Mouse (Mus musculus): ENCODE measurements around the gene Pim1.
"Not testable (repeated sequence)": the region's sequence is repeated elsewhere in the genome, so short reads cannot be mapped to it uniquely, and the experiment has no call there.

Gene Pim1

GRCm38 (mm10) chr17:29494062-29494731 is 3.6 kb downstream of the Pim1 start:
- DNase-seq (ENCODE audit: low spot score in 2 of 2), result no peak

DNA sequence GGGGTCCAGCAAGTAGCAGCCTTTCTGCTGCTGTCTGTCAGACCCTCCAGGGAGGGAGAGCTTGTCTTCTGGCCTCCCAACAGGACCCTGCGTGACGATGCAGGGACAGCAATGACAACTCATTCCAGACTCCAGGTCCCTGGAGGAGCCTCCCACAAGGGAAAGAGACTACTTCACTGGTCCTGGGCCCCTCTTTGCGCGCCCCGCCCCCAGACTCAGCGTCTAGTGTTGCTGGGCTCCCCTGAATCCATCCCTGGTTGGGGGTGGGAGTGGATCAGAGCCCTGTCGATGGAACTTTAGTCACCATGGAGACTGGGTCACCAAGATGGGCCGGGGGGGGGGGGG is 4.2 kb downstream of the Pim1 start:
- DNase-seq (ENCODE audit: low spot score in 2 of 2), result peak in 1 of 2 experiments; percentile 23

GRCm38 (mm10) chr17:29496211-29497070 is 5.9 kb downstream of the Pim1 start:
- DNase-seq (ENCODE audit: low spot score in 2 of 2), result no peak

DNA sequence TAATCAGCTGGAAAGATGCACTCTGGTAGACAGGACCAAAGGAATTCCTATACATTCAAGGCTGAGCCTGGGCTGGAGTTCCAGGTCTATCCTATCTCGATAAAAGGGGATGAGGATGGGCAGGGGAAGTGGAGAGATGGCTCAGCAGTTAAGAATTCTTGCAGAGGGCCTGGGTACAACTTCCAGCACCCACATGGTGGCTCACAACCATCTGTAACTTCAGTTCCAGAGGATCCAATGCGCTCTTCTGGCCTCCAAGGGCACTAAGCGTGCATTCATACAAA is 6.5 kb downstream of the Pim1 start:
- no peak for DNase-seq (ENCODE audit: low spot score in 2 of 2)

- not testable (repeated sequence) for DNase-seq (ENCODE audit: low spot score in 2 of 2)
Observed at GRCm38 (mm10) chr17:29497481-29497880, 6.9 kb downstream of the Pim1 start.

DNA sequence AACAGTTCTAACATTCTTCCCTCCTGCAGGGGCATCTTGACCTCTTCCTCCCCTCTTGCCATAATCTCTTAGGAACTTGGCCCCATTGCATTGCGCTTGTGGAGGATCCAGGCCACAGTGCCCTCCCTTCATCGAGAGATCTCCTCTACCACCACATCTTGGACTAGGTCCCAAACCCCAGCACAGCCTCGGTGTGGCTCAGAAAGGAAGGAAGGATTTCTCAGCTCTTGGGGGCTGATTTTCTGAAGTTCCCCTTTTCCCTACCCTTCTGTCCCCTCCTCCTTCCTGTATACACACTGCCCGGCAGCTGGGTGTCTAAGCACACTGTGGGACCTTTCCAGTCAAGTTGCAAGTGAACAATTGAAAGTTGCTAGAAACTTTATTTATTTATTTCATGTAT is 7.5 kb downstream of the Pim1 start:
- no peak for DNase-seq (ENCODE audit: low spot score in 2 of 2)

- not testable (repeated sequence) for DNase-seq (ENCODE audit: low spot score in 2 of 2)
Observed at GRCm38 (mm10) chr17:29498952-29499351, 8.4 kb downstream of the Pim1 start.

GRCm38 (mm10) chr17:29499511-29499910 is 9.0 kb downstream of the Pim1 start:
- DNase-seq (ENCODE audit: low spot score in 2 of 2), result no peak

GRCm38 (mm10) chr17:29500243-29500740 is 9.7 kb downstream of the Pim1 start:
- no peak for DNase-seq (ENCODE audit: low spot score in 2 of 2)

DNA sequence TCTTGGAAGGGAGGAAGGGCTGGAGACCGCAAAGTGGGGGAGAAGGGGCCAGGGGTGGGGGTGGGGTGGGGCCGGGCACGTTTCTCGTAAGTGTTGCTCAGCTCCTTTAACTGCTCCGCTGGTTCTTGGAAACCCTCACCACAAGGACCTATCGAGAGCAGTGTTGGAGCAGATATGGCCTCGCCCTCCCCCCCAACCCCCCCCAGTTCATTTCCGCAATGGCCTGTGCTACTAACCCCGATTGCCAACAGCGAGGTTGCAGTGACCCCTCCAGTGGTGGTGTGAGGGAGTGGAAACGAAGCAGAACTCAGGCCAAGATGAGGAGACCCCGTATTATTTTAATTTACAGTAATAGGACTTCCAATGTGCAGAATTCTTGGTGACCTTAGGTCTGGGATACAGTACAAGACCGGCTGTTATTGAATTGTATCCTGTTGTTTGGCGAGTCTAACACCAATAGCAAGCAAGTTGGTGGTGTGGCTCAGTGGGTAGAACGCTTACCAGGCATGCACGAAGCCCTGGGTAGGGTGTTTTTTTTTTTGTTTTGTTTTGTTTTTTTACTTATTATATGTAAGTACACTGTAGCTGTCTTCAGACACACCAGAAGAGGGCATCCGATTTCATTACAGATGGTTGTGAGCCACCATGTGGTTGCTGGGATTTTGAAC is 10.4 kb downstream of the Pim1 start:
- DNase-seq (ENCODE audit: low spot score in 2 of 2), result no peak

GRCm38 (mm10) chr17:29502005-29502668 is 11.6 kb downstream of the Pim1 start:
- DNase-seq (ENCODE audit: low spot score in 2 of 2), result no peak

DNA sequence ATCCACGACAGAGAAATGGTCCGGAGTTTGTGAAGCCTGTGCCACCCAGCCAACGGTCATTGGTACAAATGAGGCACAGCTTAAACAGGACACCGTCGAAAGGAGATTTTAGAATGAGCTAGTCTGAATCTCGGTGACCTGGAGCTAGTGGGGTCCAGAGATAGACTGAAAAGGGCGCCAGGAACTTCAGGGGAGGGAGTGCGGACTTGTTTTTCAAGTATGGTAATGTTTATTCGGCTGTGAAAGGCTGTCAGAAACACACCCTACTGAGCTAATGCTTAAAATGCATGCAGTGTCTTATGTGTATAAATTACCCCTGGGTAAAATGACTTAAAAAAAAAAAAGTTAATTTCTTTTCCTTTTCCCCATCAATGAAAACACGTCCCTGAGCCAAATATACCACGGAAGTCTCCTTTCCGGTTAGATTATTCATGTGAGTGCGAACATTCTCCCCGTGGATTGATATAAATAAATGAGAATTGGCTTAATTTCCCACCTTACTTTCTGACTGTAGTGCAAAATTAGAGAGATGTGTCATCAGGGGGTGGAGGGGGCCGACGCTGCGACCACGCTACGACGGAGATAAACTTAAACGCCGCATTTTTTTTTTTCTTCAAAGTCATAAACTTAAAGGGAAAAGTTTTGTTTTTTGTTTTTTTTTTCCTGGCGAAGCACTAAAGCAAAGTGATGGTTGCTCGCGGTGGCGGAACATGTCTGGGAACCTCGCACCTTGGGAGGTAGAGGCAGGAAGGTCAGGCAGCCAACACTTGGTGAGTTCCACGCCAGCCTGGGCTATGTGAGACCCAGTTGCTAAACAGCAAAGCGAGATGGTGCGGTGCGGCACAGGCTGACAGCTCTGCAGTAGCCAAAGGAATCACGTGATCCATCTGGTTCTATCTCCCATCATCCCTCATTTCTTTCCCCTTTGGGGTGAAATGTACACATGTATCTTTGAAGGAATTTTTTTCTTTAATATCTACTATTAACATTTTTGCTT is 12.4 kb downstream of the Pim1 start:
- no peak for DNase-seq (ENCODE audit: low spot score in 2 of 2)

GRCm38 (mm10) chr17:29503700-29504099 is 13.1 kb downstream of the Pim1 start:
- no peak for DNase-seq (ENCODE audit: low spot score in 2 of 2)

DNA sequence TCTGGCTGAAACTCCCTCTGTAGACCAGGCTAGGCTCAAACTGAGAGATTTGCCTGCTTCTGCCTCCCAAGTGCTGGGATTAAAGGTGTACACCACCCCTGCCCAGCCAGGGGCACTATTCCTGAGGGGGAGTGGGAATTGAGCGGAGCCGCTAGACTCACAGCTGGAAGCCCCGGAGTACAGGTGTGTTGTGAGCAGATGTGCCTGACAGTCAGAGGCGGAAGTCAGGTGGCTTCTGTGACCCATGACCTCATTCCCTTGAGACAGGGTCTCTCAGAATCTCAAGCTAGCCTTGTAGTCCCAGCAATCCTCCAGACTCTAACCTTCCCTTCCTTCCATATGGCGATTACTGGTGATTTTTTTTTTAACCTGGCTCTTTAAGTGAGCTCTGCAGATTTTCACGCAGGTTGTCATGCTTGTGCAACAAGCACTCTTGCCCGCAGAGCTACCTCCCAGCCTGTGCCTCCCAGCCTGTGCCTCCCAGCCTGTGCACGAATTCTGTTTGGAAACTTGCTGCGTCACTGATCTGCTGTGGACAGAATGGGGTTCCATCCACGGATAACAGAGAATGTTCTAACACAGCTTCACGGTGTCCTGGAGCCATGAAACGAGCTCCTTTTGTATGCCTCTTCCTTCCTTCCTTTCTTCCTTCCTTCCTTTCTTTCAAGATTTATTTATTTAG is 18.5 kb downstream of the Pim1 start:
- no peak for DNase-seq (ENCODE audit: low spot score in 2 of 2)

GRCm38 (mm10) chr17:29510691-29511090 is 20.1 kb downstream of the Pim1 start:
- no peak for DNase-seq (ENCODE audit: low spot score in 2 of 2)

DNA sequence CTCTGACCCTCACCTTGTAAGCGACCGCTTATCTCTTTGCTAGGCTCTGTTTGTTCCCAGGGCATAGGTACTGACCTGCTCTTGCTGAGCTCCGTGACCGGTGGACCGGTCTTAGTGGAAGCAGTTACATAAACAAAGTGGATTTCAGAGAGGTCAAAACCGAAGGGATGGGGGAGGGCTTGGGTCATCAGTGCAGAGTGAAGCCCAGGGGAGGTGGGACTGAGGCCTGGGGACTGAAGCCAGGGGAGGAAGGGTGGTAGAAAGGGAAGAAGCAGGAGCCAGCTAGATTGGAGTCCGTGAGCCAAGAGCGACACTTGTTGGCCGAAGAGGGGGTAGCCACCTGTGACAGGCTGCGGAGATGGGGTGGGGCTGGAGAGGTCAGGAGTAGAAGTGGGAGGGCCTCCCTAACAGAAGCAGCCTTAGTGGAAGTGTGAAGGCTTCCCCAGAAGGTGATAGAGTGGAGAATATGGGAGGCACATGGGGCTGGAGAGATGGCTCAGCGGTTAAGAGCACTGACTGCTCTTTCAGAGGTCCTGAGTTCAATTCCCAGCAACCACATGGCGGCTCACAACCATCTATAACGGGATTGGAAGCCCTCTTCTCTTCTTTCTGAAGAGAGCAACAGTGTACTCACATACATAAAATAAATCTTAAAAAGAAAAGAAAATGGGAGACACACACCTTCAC is 22.6 kb downstream of the Pim1 start:
- DNase-seq (ENCODE audit: low spot score in 2 of 2), result peak; percentile 52 to 70

GRCm38 (mm10) chr17:29514435-29514834 is 23.9 kb downstream of the Pim1 start:
- DNase-seq (ENCODE audit: low spot score in 2 of 2), result peak; percentile 29 to 75

DNA sequence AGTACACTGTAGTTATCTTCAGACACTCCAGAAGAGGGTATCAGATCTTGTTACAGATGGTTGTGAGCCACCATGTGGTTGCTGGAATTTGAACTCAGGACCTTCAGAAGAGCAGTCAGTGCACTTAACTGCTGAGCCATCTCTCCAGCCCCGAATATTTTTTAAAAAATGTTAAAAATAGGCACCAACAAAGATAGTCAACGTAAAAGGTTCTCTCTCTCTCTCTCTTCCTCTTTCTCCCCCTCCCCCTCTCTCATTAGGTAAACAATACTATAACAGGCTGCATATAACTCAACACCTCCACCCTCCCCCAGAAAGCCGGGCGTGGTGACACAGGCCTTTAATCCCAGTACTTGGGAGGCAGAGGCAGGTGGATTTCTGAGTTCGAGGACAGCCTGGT is 28.1 kb downstream of the Pim1 start:
- DNase-seq (ENCODE audit: low spot score in 2 of 2), result not testable (repeated sequence)

DNA sequence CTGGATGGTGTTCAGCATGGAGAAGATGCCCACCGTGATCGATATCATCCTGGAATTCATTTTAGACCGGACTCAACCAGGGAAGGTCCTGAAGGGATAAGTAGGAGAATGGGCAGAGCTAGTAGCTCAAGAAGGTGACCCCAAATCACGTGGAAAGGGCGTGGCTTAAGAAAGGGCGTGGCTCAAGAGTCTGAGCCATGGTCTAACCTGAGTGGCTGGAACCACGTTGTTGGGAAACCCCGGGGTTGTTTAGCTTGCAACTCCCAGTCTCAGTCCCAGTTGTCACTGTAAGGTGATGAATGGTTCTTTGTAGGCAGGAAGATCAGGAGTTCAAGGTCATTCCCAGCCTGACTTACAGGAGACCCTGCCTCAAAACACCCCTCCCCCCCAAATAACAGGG is 29.2 kb downstream of the Pim1 start:
- no peak for DNase-seq (ENCODE audit: low spot score in 2 of 2)

GRCm38 (mm10) chr17:29525613-29526012 is 35.1 kb downstream of the Pim1 start:
- DNase-seq (ENCODE audit: low spot score in 2 of 2), result no peak
